Mouse (Mus musculus): Measurements from ENCODE around the gene Slc46a2.
A peak's percentile ranks its signal among the peaks of the same experiment; 100 is the strongest.

The Slc46a2 gene

GRCm38 (mm10) chr4:59890086-59890600, 24.7 kb downstream of the Slc46a2 start:
- no peak for DNase-seq

DNA sequence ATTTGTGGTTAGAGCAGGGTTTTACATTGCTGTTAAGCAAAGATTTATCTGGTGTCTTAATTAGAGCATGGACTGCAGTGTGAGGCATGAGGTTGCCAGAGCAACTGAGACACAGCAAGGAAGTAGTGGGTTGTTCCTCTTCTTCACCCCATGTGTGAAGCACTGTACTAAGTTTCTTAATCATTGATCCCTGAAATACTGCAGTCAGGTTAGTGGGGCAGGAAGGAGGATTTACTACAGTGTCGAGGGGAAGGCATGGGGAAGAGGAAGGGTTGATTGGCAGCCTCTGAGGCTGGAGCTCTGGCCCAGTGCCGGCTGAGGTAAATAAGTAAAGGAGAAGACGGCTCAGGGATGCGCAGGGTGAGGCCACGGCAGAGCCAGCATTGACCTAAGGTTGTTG, 26.8 kb downstream of the Slc46a2 start:
- peak; percentile 67 to 75 for DNase-seq

DNA sequence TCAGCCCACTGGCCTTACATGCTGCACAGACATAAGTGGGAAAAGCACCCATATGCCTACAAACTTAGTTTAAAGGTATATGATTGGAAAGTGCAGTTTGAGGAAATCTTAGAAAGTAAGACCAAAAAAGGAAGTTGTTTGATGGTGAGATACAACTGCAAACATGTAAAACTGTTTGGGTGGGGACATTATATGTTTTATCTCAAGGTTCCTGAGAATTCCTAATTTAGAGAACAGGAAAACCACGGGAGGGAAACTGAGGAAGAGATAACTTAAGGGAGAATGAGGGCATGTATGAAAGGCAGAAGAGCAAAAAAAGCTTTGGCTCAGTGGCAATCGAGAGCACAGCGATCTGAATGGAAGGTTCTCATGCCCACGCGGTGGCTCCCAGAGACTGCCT, 27.8 kb downstream of the Slc46a2 start:
- no peak for DNase-seq

DNA sequence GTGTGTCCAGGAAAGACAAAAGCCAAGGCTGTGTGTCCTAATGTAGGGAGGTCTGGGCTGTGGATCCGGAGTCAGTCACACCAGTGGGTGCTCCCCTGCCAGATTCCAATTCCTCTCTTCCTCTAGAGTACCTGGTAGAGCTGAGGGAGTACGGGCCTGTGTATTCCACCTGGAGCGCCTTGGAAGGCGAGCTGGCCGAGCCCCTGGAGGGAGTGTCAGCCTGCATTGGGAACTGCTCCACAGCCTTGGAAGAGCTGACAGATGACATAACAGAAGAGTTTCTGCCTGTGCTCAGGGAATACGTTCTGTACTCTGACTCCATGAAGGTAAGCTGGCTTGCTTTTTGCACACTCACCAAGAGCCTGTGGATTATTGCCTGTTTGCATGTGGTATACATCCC, 28.6 kb downstream of the Slc46a2 start:
- DNase-seq, result no peak

DNA sequence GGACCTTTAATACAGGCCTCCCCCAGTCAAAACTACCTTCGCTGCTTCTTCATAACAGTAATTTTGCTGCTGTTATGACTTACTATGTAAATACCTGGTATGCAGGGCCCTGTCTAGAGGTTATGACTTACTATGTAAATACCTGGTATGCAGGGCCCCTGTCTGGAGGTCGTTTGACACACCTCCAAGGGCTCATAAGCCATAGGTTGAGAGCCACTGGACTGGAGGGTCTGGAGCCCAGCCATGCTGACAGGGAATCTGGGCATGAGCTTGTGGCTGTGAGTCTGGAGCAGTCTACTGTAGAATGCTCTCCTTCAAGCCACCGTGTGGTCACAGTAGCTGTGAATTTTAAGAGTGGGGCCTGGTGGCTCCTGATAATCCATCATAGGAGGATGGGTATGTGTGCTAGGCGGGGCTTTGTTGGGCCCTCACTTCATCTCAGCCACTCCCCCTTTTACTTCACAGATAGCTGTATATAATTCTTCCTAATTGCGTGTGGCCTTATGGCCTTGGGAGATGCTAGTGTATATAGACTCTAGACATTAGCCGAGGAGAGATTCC, 30.6 kb downstream of the Slc46a2 start:
- no peak for DNase-seq

DNA sequence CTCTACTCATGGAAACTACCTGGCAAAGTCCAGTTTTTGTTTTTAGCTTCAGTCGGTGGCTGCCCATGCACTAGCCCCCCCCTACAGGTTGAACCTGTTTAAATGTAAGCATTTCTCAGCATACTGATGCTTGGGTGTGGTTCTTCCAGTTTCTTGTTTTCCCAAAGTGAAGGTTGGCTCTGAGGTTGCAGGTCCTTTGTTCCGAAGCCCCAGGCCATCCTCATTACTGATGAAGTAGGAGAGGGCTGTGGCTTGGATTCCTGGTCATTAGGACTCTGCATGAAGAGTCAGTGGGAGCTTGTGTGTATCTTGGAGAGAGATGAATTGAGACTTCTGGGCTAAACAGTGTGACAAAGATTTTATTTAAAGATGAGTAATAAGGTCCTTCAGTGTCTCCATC, 33.6 kb downstream of the Slc46a2 start:
- no peak for DNase-seq

DNA sequence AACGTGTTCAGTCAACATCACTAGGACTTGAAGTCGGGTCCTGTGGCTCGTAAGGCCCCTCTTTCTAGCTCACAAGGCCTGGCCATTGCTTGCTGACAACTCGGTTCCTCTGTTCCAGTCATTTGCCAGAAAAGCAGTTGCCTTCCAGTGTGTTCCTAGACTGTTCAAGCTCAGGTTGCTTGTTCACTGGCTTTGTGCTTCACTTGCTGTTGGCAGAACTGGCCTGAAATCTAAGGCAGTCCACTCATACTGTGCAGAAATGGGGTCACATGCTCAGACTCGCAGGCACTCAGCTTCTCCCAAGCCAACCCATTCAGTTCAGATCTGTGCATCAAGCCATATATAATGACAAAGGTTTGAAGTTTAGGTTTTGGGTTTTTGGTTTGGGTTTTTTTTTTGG, 34.1 kb downstream of the Slc46a2 start:
- DNase-seq, result no peak

DNA sequence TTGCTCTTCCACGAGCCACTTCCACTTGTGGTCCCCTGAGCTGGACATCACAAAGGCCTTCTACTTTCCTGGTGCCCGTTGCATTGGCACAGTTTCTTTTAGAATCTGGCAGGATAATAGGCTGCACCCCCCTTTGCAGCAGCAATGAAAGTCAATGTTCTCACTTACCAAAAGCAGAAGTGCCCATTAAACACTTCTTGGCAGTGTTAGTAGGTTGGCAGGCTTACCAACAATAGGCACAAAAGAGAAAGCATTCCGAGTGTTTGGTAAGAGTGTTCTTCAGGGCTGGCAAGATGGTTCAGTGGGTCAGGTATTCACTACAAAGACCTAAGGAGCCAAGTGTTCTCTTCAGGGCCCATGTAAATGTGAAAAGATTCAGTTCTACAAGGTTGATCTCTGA, 35.4 kb downstream of the Slc46a2 start:
- no peak for DNase-seq

DNA sequence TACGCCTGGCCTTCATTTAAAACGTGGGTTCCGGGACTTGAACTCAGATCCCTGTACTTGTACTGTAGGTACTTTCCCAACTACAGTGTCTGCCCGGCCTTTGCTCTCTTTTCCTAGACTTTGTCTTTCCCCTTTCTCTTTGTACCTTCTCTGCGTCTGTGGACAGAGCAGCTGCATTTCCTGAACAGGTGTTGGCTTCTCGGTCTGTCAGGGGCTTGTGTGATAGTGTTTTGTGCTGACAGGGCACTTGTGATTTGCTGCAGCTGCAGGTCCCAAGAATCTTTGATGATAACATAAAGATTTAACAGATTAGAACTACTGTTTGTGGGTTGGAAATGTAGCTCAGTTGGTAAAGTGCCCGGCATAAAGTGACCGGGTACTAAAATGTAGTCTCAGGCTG, 36.3 kb downstream of the Slc46a2 start:
- no peak for DNase-seq

GRCm38 (mm10) chr4:59877025-59877424, 37.8 kb downstream of the Slc46a2 start:
- no peak for DNase-seq

GRCm38 (mm10) chr4:59876570-59876969, 38.3 kb downstream of the Slc46a2 start:
- no peak for DNase-seq

DNA sequence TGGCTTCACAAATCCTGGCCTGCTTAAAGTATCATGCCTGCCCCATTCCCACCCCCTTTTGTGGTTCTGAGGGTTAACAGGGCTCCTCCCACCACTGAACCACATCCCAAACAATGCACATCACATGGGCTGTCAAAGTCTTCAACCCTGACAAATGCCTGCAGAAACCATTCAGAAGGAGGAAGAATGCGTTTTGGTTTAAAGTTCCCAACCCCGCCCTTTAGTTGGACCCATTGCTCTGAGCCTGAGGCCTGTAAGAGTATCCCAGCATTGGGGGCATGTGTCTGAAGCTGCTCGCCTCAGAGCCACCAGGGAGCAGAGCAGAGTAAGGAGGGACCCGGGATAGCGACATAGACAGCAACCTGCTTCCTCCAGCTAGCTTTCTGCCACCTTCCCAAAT, 41.0 kb downstream of the Slc46a2 start:
- DNase-seq, result no peak

DNA sequence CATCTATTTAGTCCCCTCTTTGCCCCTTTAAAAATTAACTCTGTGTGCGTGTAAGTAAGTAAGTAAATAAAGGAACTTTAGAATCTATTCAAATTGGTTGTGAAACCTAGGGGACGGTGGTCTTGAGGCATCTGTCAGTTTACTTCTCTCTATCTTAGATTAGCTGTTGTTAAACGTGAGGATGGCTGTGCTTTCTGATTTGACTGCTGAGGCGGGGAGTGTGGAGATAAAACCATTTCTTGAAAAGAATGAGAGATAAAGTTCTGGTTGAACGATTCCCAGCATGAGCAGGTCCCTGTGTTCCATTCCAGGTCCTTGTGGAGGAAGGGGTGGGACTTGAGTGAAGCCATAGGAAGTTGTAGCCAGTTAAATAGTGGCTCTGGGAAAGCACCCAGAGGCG, 41.6 kb downstream of the Slc46a2 start:
- DNase-seq, result no peak

DNA sequence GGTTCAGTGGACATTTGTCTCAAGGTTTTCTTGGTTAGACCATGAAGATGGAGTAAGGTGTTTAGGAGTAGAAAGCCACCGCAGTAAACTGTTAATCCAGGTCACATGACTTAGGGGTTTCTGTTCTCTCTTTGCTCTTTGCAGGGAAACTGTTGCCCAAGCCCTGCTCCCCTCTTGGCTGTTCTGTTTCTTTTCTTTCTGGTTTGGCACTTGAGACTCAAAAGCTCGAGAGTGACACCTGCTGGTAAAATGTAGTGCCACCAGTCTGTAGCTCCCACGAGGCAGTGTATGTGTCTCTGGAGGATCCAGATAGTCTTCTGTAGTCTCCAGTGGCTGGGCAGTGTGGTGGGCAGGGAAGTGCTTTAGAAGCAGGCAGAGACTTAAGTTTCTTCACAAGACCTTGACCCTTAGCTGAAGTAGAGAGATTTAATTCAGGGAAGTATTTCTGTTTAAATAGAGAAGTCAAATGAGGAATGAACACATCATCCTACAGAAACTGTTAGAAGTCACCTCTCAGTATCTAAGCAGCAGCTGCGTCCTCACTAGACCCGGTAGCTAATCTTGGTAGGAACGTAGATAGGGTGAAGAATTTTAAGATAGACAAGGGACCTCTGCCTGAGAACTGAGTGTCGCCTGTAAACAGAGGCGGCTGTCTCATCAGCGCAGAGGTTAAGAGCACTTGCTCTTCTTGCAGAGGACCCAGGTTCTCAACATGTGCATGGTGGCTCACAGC, 43.8 kb downstream of the Slc46a2 start:
- DNase-seq, result peak; percentile 59 to 83

- no peak for DNase-seq
These were observed 44.4 kb downstream of the Slc46a2 start for GRCm38 (mm10) chr4:59870433-59870832.

DNA sequence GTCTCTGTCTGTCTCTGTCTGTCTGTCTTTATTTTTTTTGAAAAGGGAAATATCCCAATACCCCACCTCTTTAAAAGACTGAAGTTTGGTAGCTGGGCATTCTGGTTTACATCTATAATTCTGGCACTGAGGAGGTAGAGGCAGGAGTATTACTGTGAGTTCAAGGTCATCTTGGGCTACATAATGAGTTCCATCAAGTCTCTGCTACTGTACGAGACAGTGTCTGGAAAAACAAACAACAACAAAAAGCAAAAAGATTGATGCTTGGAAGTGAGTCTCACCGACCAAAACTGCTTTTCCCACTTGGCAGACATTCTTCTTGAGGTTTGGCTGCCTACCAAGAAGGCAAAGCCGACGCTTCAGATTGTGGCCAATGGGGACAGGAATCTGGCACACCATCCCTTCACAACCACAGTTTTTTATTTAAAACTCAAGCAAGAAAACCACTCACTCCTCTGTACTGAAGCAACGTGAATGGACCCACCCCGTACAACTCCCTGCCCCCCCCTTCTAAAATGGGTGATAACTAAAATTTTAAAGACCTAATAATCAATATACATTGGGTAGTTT, 45.3 kb downstream of the Slc46a2 start:
- DNase-seq, result peak; percentile 29 to 36

GRCm38 (mm10) chr4:59868086-59868485, 46.8 kb downstream of the Slc46a2 start:
- DNase-seq, result no peak

DNA sequence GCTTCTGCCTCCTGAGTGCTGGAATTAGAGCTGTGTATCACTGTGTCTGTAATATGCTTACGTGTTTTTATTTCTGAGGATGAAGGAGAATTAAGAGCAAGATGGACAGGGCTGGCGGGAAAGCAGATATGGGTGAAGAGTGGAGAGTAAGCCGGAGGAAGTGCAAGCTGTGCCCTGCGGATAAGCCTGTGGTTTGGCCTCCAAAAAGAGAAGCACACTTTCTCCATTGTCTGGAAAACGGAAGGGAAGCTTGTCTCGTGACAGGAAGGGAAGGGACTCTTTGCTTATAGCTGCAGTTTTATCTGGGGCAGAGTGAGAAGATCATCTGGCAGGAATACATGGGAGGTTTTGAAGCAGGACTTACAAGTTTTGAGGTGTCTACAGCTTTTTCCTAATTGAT, 51.0 kb downstream of the Slc46a2 start:
- no peak for DNase-seq

DNA sequence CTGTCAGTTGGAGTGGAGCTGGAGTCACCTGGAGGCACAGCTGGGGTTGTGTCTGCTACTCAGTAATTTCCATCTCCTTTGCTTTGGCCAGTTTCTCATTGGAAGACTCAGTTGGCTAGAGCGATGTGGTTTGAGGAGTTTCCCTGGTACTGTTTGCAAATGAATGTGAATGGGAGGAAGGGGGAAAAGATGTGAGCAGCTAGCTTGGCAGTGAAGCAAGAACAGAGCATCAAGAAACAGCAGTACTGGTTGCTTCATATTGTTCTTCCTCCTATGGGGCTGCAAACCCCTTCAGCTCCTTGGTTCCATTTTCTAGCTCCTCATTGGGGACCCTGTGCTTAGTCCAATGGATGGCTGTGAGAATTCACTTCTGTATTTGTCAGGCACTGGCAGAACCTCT, 52.5 kb downstream of the Slc46a2 start:
- no peak for DNase-seq

DNA sequence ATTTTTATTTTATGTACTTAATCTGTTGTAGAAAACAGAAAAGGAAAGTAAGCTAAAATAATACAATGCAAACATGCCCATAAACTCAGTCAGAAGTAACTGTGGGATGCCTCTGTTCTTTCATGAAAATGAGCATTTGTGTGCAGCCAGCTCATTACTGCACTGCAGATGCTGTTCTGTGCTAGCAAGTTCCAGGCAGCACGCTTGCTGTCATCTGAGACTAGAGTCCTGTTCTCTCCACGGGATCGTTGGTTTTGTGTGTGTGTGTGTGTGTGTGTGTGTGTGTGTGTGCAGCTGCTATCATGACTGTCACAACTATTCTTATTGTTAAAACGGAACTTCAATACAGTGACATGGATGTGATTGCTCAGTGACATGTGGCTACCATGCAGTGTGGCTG, 53.0 kb downstream of the Slc46a2 start:
- no peak for DNase-seq

DNA sequence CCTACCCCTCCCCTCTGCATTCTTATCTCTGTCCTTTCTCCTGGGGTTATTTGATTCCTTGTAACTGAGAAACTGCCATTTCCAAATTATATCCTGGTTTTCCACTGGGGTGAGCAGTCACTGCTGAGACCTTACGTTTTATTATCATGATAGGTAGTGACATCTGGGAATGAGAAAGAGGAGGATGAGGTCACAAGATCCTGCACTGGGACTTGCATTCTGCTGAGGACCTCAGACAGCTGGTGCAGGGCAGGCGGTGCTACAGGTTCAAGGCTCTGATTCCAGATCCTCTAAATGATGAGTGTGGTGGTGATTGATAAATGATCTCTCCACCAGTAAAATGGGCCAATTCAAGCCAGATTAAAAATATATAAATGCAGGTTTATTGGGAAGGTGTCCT, 54.4 kb downstream of the Slc46a2 start:
- no peak for DNase-seq

- peak; percentile 48 to 80 for DNase-seq
These were observed 55.0 kb downstream of the Slc46a2 start for GRCm38 (mm10) chr4:59859693-59860425.

All from kidney, adult 8-10 months (tissue).